Mouse (Mus musculus) layer of hippocampus, adult 2 months (tissue): Measurements from ENCODE around the gene Ankle1. TPM values are rescaled to one million over a fixed set of nuclear protein-coding genes. Genes with fewer than 3 reads are reported as not detected.

Source experiments
- DNase-seq, 2 experiments: peaks; one replicate each; pipeline ENCODE4 v3.0.0; 2022; ENCODE audit warnings: low spot score in 2 of 2
- H3K27ac ChIP-seq: fragments of 200-600 bp; 2 replicates; pipeline ENCODE4 v1.8.1; 2022
- H3K4me3 ChIP-seq: fragments of 200-600 bp; 2 replicates; pipeline ENCODE4 v1.8.1; 2022; ENCODE audit warnings: mild to moderate bottlenecking
- CTCF ChIP-seq: fragments of 200-600 bp; conservative IDR thresholded peaks from 2 replicates; pipeline ENCODE4 v1.8.1; 2022; ENCODE audit warnings: antibody characterized with exemption, mild to moderate bottlenecking, moderate library complexity
- total RNA-seq, 2 experiments: library from RNA; stranded (reverse); gene quantifications; 2 replicates each; pipeline ENCODE4 v1.2.3; 2021

Ankle1 gene
- total RNA-seq, 2 experiments from 2014 or later, result 0.67 to 0.88 TPM

- no peak for TF ChIP-seq CTCF
Measured at GRCm38 (mm10) chr8:71454668-71455067, 48.9 kb downstream of the Ankle1 start.

GRCm38 (mm10) chr8:71456906-71457305, 51.1 kb downstream of the Ankle1 start:
- H3K27ac ChIP-seq, result no peak overlapping the region
- DNase-seq, result no peak
- H3K4me3 ChIP-seq, result no peak overlapping the region
- TF ChIP-seq CTCF, result no peak

More at GRCm38 (mm10) chr8:71454668-71455067, 48.9 kb downstream of the Ankle1 start:
- no peak for DNase-seq
- no peak overlapping the region for H3K27ac ChIP-seq
- H3K4me3 ChIP-seq, result no peak overlapping the region

GRCm38 (mm10) chr8:71457659-71458270, 52.0 kb downstream of the Ankle1 start:
- Histone ChIP-seq H3K27ac (no peak overlapping the region), H3K4me3 (no peak overlapping the region)
- TF ChIP-seq CTCF, result no peak
- no peak for DNase-seq

Other genes starting within 250 kb of the Ankle1 start
- 10 to 100 TPM; 33.7 to 33.8 TPM for gene Myo9b, start 133.3 kb upstream of the Ankle1 start, total RNA-seq
- 1 to 10 TPM; 7.0 to 9.4 TPM for gene Haus8, start 133.1 kb upstream of the Ankle1 start, total RNA-seq
- 100 to 1,000 TPM; 107 to 117 TPM for gene Use1, start 39.2 kb upstream of the Ankle1 start, total RNA-seq
- 10 to 100 TPM; 15.4 to 15.9 TPM for gene Ocel1, start 34.7 kb upstream of the Ankle1 start, total RNA-seq
- 10 to 100 TPM; 41.9 TPM for gene Nr2f6, start 24.1 kb upstream of the Ankle1 start, total RNA-seq
- gene Ushbp1, start 10.2 kb upstream of the Ankle1 start, total RNA-seq, result 1 to 10 TPM; 3.3 to 4.3 TPM
- gene Babam1, start 9.1 kb upstream of the Ankle1 start, total RNA-seq, result 100 to 1,000 TPM in 1 of 2 experiments, 10 to 100 TPM in 1; 98.3 to 102 TPM
- gene Abhd8, start 57.6 kb downstream of the Ankle1 start, total RNA-seq, result 100 to 1,000 TPM; 260 to 270 TPM
- gene Mrpl34, start 58.9 kb downstream of the Ankle1 start, total RNA-seq, result 10 to 100 TPM; 39.7 to 45.4 TPM
- gene Dda1, start 63.2 kb downstream of the Ankle1 start, total RNA-seq, result 10 to 100 TPM; 83.2 to 89.7 TPM
- gene Ano8, start 80.0 kb downstream of the Ankle1 start, total RNA-seq, result 10 to 100 TPM; 52.9 to 55.3 TPM
- 10 to 100 TPM; 28.7 to 32.1 TPM for gene Gtpbp3, start 82.1 kb downstream of the Ankle1 start, total RNA-seq
- gene Plvap, start 105.7 kb downstream of the Ankle1 start, total RNA-seq, result 1 to 10 TPM; 7.3 to 7.7 TPM
- gene Ccdc194, start 119.7 kb downstream of the Ankle1 start, total RNA-seq, result not detected
- gene Bst2, start 131.4 kb downstream of the Ankle1 start, total RNA-seq, result 1 to 10 TPM; 3.4 to 5.0 TPM
- 10 to 100 TPM; 33.8 to 34.9 TPM for gene Mvb12a, start 136.9 kb downstream of the Ankle1 start, total RNA-seq
- under 1 TPM; 0.22 to 0.31 TPM for gene Tmem221, start 152.9 kb downstream of the Ankle1 start, total RNA-seq
- not detected for gene Nxnl1, start 160.6 kb downstream of the Ankle1 start, total RNA-seq
- gene Slc27a1, start 162.9 kb downstream of the Ankle1 start, total RNA-seq, result 100 to 1,000 TPM; 125 to 126 TPM
- 10 to 100 TPM; 27.5 to 34.4 TPM for gene Pgls, start 186.2 kb downstream of the Ankle1 start, total RNA-seq
- 1 to 10 TPM; 3.8 TPM for gene Fam129c, start 191.6 kb downstream of the Ankle1 start, total RNA-seq
- gene Colgalt1, start 205.0 kb downstream of the Ankle1 start, total RNA-seq, result 10 to 100 TPM; 52.4 to 60.1 TPM